Mouse (Mus musculus) heart, embryonic 11.5 days (tissue): ENCODE measurements at regions not wholly inside any gene's neighbourhood (a gene's known extent, or its start where the extent isn't known, plus 50 kb on each side); places are given as distances from the start of the nearest gene placed in this dataset.

Experiments
- ATAC-seq: fragments of 200-750 bp; cut with Nextera tagmentation; replicated peaks from 2 replicates; pipeline ENCODE4 v1.8.0; 2017; ENCODE audit warnings: moderate library complexity; ENCODE audit not compliant: insufficient number of reproducible peaks, low FRiP score, low TSS enrichment
- H3K27ac ChIP-seq: fragments of 300-500 bp; sonication (generic); 2 replicates; pipeline ENCODE4 v1.5.1; 2014; ENCODE audit warnings: mild to moderate bottlenecking, low read depth, low read length
- H3K27me3 ChIP-seq: fragments of 300-500 bp; sonication (generic); 2 replicates; pipeline ENCODE4 v1.6.1; 2014; ENCODE audit warnings: mild to moderate bottlenecking, low read length, mixed read lengths; ENCODE audit not compliant: control insufficient read depth, insufficient read depth
- H3K36me3 ChIP-seq: fragments of 300-500 bp; sonication (generic); 2 replicates; pipeline ENCODE4 v1.6.1; 2014; ENCODE audit warnings: mild to moderate bottlenecking, low read length, moderate library complexity, mixed read lengths; ENCODE audit not compliant: control insufficient read depth, insufficient read depth
- H3K4me1 ChIP-seq: fragments of 300-500 bp; sonication (generic); 2 replicates; pipeline ENCODE4 v1.6.1; 2014; ENCODE audit warnings: low read length; ENCODE audit not compliant: control insufficient read depth, insufficient read depth
- H3K4me2 ChIP-seq: fragments of 300-500 bp; sonication (generic); 2 replicates; pipeline ENCODE4 v1.6.1; 2014; ENCODE audit warnings: mild to moderate bottlenecking, moderate library complexity
- H3K4me3 ChIP-seq: fragments of 300-500 bp; sonication (generic); 2 replicates; pipeline ENCODE4 v1.5.1; 2014; ENCODE audit warnings: low read depth, low read length
- H3K9ac ChIP-seq: fragments of 300-500 bp; sonication (generic); 2 replicates; pipeline ENCODE4 v1.6.1; 2014; ENCODE audit warnings: mild to moderate bottlenecking, low read depth, low read length, moderate library complexity
- H3K9me3 ChIP-seq: fragments of 300-500 bp; sonication (generic); replicated peaks from 2 replicates; pipeline ENCODE4 v1.6.1; 2016; ENCODE audit warnings: low read length; ENCODE audit not compliant: control insufficient read depth
- WGBS: fragments of 180-500 bp; shearing (Covaris S2); extraction: QIAGEN DNeasy Blood & Tissue Kit; methylation state at CpG from one replicate; pipeline ENCODE4 v1.1.7; 2014; ENCODE audit not compliant: insufficient replicate concordance; 5-methylcytosine and 5-hydroxymethylcytosine counted together

GRCm38 (mm10) chr15:62358338-62359239 is 1435.8 kb upstream of the A1bg start:
- Histone ChIP-seq H3K4me2 (no peak overlapping the region), H3K9me3 (no peaks in the 10 kb centered on the region), H3K9ac (no peak overlapping the region), H3K27ac (no peak overlapping the region), H3K4me3 (no peak overlapping the region), H3K36me3 (no peaks in the 10 kb centered on the region), H3K4me1 (no peaks in the 10 kb centered on the region), H3K27me3 (no peaks in the 10 kb centered on the region)
- 66% methylated on average over 8 of the region's 8 CpGs for WGBS
- no peak for ATAC-seq

- no peaks in the 10 kb centered on the region for H3K9me3 ChIP-seq
- no peak for ATAC-seq
- H3K4me2 ChIP-seq: no peak overlapping the region
- H3K27ac ChIP-seq: no peak overlapping the region
- no peaks in the 10 kb centered on the region for H3K4me1 ChIP-seq
- H3K36me3 ChIP-seq: no peaks in the 10 kb centered on the region
- no peak overlapping the region for H3K9ac ChIP-seq
- 79% methylated on average over 4 of the region's 4 CpGs for WGBS
- H3K27me3 ChIP-seq: no peaks in the 10 kb centered on the region
- H3K4me3 ChIP-seq: no peak overlapping the region
Observed at GRCm38 (mm10) chr15:62353786-62354185, 1431.0 kb upstream of the A1bg start.

GRCm38 (mm10) chr15:62350862-62351757 is 1428.3 kb upstream of the A1bg start:
- WGBS: 78% methylated on average over 6 of the region's 6 CpGs
- Histone ChIP-seq H3K4me2 (no peak overlapping the region), H3K36me3 (no peaks in the 10 kb centered on the region), H3K4me1 (no peaks in the 10 kb centered on the region), H3K9me3 (no peaks in the 10 kb centered on the region), H3K27me3 (no peaks in the 10 kb centered on the region), H3K27ac (no peak overlapping the region), H3K4me3 (no peak overlapping the region), H3K9ac (no peak overlapping the region)
- no peak for ATAC-seq

- ATAC-seq: no peak
- H3K4me2 ChIP-seq: no peak overlapping the region
Observed at GRCm38 (mm10) chr15:62349981-62350380, 1427.2 kb upstream of the A1bg start.

GRCm38 (mm10) chr15:62348956-62349355 is 1426.1 kb upstream of the A1bg start:
- H3K27ac ChIP-seq: no peak overlapping the region
- WGBS: 64% methylated on average over 2 of the region's 2 CpGs
- no peak overlapping the region for H3K4me3 ChIP-seq
- H3K36me3 ChIP-seq: no peaks in the 10 kb centered on the region
- ATAC-seq: no peak
- H3K9ac ChIP-seq: no peak overlapping the region
- no peaks in the 10 kb centered on the region for H3K27me3 ChIP-seq
- no peaks in the 10 kb centered on the region for H3K4me1 ChIP-seq
- no peak overlapping the region for H3K4me2 ChIP-seq
- H3K9me3 ChIP-seq: no peaks in the 10 kb centered on the region

More at GRCm38 (mm10) chr15:62349981-62350380, 1427.2 kb upstream of the A1bg start:
- H3K9ac ChIP-seq: no peak overlapping the region
- no peaks in the 10 kb centered on the region for H3K27me3 ChIP-seq
- H3K4me3 ChIP-seq: no peak overlapping the region
- H3K36me3 ChIP-seq: no peaks in the 10 kb centered on the region
- 97% methylated on average over 3 of the region's 3 CpGs for WGBS
- no peaks in the 10 kb centered on the region for H3K9me3 ChIP-seq
- no peaks in the 10 kb centered on the region for H3K4me1 ChIP-seq
- H3K27ac ChIP-seq: no peak overlapping the region

- WGBS: 72% methylated on average over 2 of the region's 2 CpGs
- ATAC-seq: no peak
- Histone ChIP-seq H3K4me3 (no peak overlapping the region), H3K36me3 (no peaks in the 10 kb centered on the region), H3K4me1 (no peaks in the 10 kb centered on the region), H3K27ac (no peak overlapping the region), H3K4me2 (no peak overlapping the region), H3K27me3 (no peaks in the 10 kb centered on the region), H3K9ac (no peak overlapping the region), H3K9me3 (no peaks in the 10 kb centered on the region)
Observed at GRCm38 (mm10) chr15:62347697-62348096, 1424.9 kb upstream of the A1bg start.

- Histone ChIP-seq H3K9me3 (no peaks in the 10 kb centered on the region), H3K4me3 (no peak overlapping the region), H3K4me1 (no peaks in the 10 kb centered on the region), H3K9ac (no peak overlapping the region), H3K27ac (no peak overlapping the region), H3K4me2 (no peak overlapping the region), H3K27me3 (no peaks in the 10 kb centered on the region), H3K36me3 (no peaks in the 10 kb centered on the region)
- ATAC-seq: no peak
- 77% methylated on average over 5 of the region's 5 CpGs for WGBS
Observed at GRCm38 (mm10) chr15:62345893-62346292, 1423.1 kb upstream of the A1bg start.

GRCm38 (mm10) chr15:62336454-62337284 is 1413.9 kb upstream of the A1bg start:
- no peaks in the 10 kb centered on the region for H3K4me1 ChIP-seq
- no peaks in the 10 kb centered on the region for H3K36me3 ChIP-seq
- H3K9me3 ChIP-seq: no peaks in the 10 kb centered on the region
- no peak overlapping the region for H3K4me3 ChIP-seq
- no peak overlapping the region for H3K4me2 ChIP-seq
- no peak for ATAC-seq
- no peak overlapping the region for H3K27ac ChIP-seq
- H3K27me3 ChIP-seq: no peaks in the 10 kb centered on the region
- WGBS: 84% methylated on average over 6 of the region's 6 CpGs
- H3K9ac ChIP-seq: no peak overlapping the region
